Mouse (Mus musculus) lung, adult 2 months (tissue): ENCODE results near the gene Col15a1.

ENCODE experiments used
- CTCF ChIP-seq: fragments of 200-500 bp; IDR thresholded peaks from 2 replicates; pipeline ENCODE4 v1.5.1; 2011; ENCODE audit warnings: mild to moderate bottlenecking, low read length, control low read depth; ENCODE audit not compliant: insufficient read depth
- POLR2A ChIP-seq: fragments of 200-500 bp; IDR thresholded peaks from 2 replicates; pipeline ENCODE4 v1.6.1; 2011; ENCODE audit warnings: low read depth, mild to moderate bottlenecking, control low read depth, low read length, borderline replicate concordance; ENCODE audit errors: extremely low read depth

DNA sequence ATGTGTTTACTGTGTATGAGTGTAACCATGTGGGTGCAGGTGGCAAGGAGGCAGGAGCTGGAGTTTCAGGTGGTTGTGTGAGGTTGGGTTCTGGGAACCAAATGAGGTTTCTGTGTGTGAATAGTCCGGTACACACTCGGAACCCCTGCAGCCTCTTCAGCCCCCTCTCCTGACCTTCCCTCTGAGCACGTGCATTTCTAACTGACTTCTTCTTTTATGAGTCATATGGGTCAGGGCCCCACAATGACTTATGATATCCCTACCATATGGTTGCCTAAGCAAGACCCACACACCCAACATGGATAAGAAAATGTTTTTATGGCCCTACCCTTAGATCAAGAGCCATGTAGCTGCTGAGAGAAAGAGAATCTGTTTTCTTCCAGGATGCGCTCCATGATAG lies 139.1 kb downstream of the Col15a1 start:
- no peak for TF ChIP-seq CTCF
- TF ChIP-seq POLR2A, result no peak
